Mouse (Mus musculus): Measurements from ENCODE around the gene Eif4b. TPM values are rescaled to one million over a fixed set of nuclear protein-coding genes. Genes with fewer than 3 reads are reported as not detected.

The Eif4b gene
- polyA plus RNA-seq, 1 experiment from 2014 or later = 80.4 TPM

GRCm38 (mm10) chr15:102100161-102100981 lies 26.8 kb downstream of the Eif4b start, which contains the start of gene Tns2:
TSS of gene Tns2 (plus strand) at chr15:102100413.
- WGBS = under 1% methylated on average over 81 of the region's 82 CpGs
- Histone ChIP-seq H3K4me3 (peak within 1 kb of the TSS; percentile 63), H3K9me3 (no peaks in the 10 kb centered on the region), H3K4me1 (replicated peaks) (peaks cover 78% of the 10 kb centered on the region), H3K27ac (peak within 1 kb of the TSS; percentile 83), H3K36me3 (peaks cover 34% of the 10 kb centered on the region), H3K27me3 (ENCODE audit: insufficient read depth, poor library complexity, severe bottlenecking) (peaks cover 62% of the 10 kb centered on the region)
- peak; percentile 66 for DNase-seq (ENCODE audit: low spot score)

DNA sequence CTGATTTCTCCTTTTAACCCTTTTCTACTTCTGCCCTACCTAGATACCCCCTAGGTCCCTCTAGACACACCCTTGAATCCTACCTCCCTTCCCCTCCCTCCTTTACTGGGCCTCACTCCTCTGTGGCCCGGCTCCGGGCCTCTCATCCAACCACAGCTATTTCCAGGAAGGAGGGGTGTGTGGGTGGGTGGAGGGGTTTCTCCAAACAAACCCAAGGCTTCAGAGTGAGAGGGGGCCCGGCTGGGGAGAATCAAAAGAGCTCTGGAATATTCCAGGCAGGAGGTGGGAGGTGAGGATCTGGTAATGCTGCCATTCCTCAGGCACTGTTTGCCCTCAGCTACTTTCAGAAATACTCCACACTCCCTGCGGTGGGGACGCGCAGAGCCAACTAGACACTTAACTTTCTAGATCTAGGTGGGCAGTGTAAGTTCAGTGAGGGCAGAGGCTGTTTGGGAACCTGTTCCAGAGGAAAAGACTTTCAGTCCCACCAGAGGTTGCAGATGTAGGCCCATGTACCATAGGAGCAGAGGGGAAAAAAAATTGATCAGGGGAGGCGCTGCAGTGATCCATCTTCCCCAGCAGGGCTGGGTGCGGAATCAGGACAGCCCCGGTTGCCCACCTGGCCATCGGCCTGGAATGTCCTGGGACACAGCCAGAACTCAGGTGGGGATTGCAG lies 27.6 kb downstream of the Eif4b start:
- peak; percentile 35 for DNase-seq (ENCODE audit: low spot score)
- 27% methylated on average over 10 of the region's 10 CpGs for WGBS
- peak overlapping the region; percentile 71 for H3K27ac ChIP-seq
- peaks cover 27% of the 10 kb centered on the region for H3K36me3 ChIP-seq
- H3K27me3 ChIP-seq (ENCODE audit: insufficient read depth, poor library complexity, severe bottlenecking) = peaks cover 70% of the 10 kb centered on the region
- no peaks in the 10 kb centered on the region for H3K9me3 ChIP-seq
- H3K4me3 ChIP-seq = peak overlapping the region; percentile 63
- H3K4me1 ChIP-seq (replicated peaks) = peaks cover 86% of the 10 kb centered on the region

GRCm38 (mm10) chr15:102101672-102102541 lies 28.3 kb downstream of the Eif4b start:
- Histone ChIP-seq H3K27ac (peak overlapping the region; percentile 86), H3K9me3 (no peaks in the 10 kb centered on the region), H3K4me3 (peak overlapping the region; percentile 63), H3K27me3 (ENCODE audit: insufficient read depth, poor library complexity, severe bottlenecking) (peaks cover 77% of the 10 kb centered on the region), H3K4me1 (replicated peaks) (peaks cover 94% of the 10 kb centered on the region), H3K36me3 (peaks cover 19% of the 10 kb centered on the region)
- 23% methylated on average over 11 of the region's 11 CpGs for WGBS
- DNase-seq (ENCODE audit: low spot score) = no peak

DNA sequence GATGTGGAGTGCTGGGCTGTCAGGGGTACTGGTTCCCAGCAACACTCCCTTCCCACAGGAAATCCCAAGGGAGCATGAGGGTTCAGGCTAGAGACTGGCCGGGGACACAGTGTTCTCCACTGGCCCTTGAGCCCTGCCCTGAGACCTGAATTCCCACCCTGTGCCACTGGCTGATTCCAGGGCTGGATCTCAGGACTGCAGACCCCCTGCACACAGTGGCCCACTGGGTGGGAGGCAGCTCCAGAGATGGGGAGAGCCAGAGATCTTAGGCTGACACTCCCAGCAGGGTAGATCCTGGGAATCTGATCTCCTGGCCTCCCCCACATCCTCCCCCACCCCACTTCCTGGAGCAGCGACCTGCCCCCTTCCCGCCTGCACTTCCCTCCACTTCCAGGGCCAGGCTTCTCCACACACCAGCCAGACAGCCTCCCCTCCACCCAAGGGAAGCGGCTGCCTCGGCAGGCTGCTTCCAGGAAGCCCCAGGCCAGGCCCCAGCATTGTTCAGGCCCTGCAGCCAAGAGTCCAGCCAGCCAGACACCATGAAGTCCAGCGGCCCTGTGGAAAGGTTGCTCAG lies 29.1 kb downstream of the Eif4b start:
- Histone ChIP-seq H3K27ac (peak overlapping the region; percentile 86), H3K4me3 (peak overlapping the region; percentile 46), H3K36me3 (peaks cover 12% of the 10 kb centered on the region), H3K4me1 (replicated peaks) (peaks cover 95% of the 10 kb centered on the region), H3K9me3 (no peaks in the 10 kb centered on the region), H3K27me3 (ENCODE audit: insufficient read depth, poor library complexity, severe bottlenecking) (peaks cover 85% of the 10 kb centered on the region)
- 10% methylated on average over 6 of the region's 6 CpGs for WGBS
- DNase-seq (ENCODE audit: low spot score) = no peak

- peak; percentile 58 for DNase-seq (ENCODE audit: low spot score)
- WGBS = 7% methylated on average over 14 of the region's 14 CpGs
- Histone ChIP-seq H3K27me3 (ENCODE audit: insufficient read depth, poor library complexity, severe bottlenecking) (peaks cover 87% of the 10 kb centered on the region), H3K36me3 (peaks cover 3% of the 10 kb centered on the region), H3K27ac (peak overlapping the region; percentile 86), H3K4me3 (peak overlapping the region; percentile 46), H3K4me1 (replicated peaks) (peaks cover 94% of the 10 kb centered on the region), H3K9me3 (no peaks in the 10 kb centered on the region)
Observed at GRCm38 (mm10) chr15:102103371-102103946, 29.9 kb downstream of the Eif4b start.

GRCm38 (mm10) chr15:102103947-102104555 lies 30.5 kb downstream of the Eif4b start:
- H3K27me3 ChIP-seq (ENCODE audit: insufficient read depth, poor library complexity, severe bottlenecking) = peaks cover 82% of the 10 kb centered on the region
- peak overlapping the region; percentile 46 for H3K4me3 ChIP-seq
- no peaks in the 10 kb centered on the region for H3K9me3 ChIP-seq
- H3K36me3 ChIP-seq = no peaks in the 10 kb centered on the region
- 23% methylated on average over 12 of the region's 12 CpGs for WGBS
- peak; percentile 46 for DNase-seq (ENCODE audit: low spot score)
- peak overlapping the region; percentile 86 for H3K27ac ChIP-seq
- H3K4me1 ChIP-seq (replicated peaks) = peaks cover 92% of the 10 kb centered on the region

DNA sequence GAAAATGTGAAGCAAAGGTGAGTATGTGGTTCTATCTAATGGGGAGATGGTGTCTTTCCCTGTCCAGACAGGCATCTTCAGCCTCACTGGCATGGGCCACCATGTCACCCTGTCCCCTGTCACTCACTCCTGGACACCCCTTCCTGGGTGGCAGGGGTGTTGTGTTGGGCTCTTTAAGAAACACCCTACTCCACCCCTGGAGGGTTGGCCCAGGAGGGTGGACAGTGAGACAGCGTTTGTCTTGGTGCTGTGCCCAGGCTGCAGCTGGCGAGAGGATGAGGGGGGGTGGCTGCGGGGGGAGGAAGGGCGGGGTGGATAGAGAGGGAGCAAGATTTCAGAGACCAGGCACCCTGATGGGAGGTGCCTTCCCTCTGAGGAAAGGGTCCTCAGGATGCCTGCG lies 31.8 kb downstream of the Eif4b start:
- Histone ChIP-seq H3K4me3 (no peak overlapping the region), H3K36me3 (0 out of 2 replicates have a peak, but pooled peaks cover 3% of the 10 kb centered on the region), H3K27ac (no peak overlapping the region), H3K27me3 (ENCODE audit: insufficient read depth, poor library complexity, severe bottlenecking) (peaks cover 78% of the 10 kb centered on the region), H3K4me1 (replicated peaks) (peaks cover 83% of the 10 kb centered on the region), H3K9me3 (no peaks in the 10 kb centered on the region)
- 73% methylated on average over 5 of the region's 5 CpGs for WGBS
- no peak for DNase-seq (ENCODE audit: low spot score)

GRCm38 (mm10) chr15:102105764-102106730 lies 32.5 kb downstream of the Eif4b start:
- H3K9me3 ChIP-seq = no peaks in the 10 kb centered on the region
- H3K27me3 ChIP-seq (ENCODE audit: insufficient read depth, poor library complexity, severe bottlenecking) = peaks cover 75% of the 10 kb centered on the region
- peak overlapping the region; percentile 48 for H3K4me3 ChIP-seq
- 29% methylated on average over 18 of the region's 18 CpGs for WGBS
- H3K27ac ChIP-seq = no peak overlapping the region
- H3K36me3 ChIP-seq = peaks cover 9% of the 10 kb centered on the region; the same call in 1 of the 2 replicates
- peak; percentile 26 for DNase-seq (ENCODE audit: low spot score)
- peaks cover 83% of the 10 kb centered on the region for H3K4me1 ChIP-seq (replicated peaks)

- Histone ChIP-seq H3K27ac (0 out of 2 replicates have a peak overlapping the region, but pooled peaks have one; percentile 8), H3K9me3 (no peaks in the 10 kb centered on the region), H3K4me1 (replicated peaks) (peaks cover 78% of the 10 kb centered on the region), H3K4me3 (peak overlapping the region; percentile 48), H3K36me3 (peaks cover 18% of the 10 kb centered on the region; the same call in 1 of the 2 replicates), H3K27me3 (ENCODE audit: insufficient read depth, poor library complexity, severe bottlenecking) (peaks cover 66% of the 10 kb centered on the region)
- DNase-seq (ENCODE audit: low spot score) = peak; percentile 38
- WGBS = 8% methylated on average over 38 of the region's 38 CpGs
Observed at GRCm38 (mm10) chr15:102106754-102107456, 33.3 kb downstream of the Eif4b start.
